ENCODE assay signal across 24 mouse cellular contexts in genomic region chr2:167074587-167074986, GRCm38 (mm10).
"Had no signal": no experiment of that assay in that cellular context is flagged by ENCODE, and none has a peak within 500 bp of the region (broad histone marks: within the 10 kb centered on the region; RNA-seq: fewer than 3 reads in every experiment).

No protein-coding gene starts in this region.

- H3K4me2 ChIP-seq: heart, embryonic 12.5 days; hindbrain, embryonic 12.5 days; hindbrain, embryonic 14.5 days; intestine, embryonic 15.5 days; limb, embryonic 13.5 days; limb, embryonic 15.5 days; liver, embryonic 12.5 days had no signal

- H3K9ac ChIP-seq: heart, embryonic 12.5 days; hindbrain, embryonic 12.5 days; hindbrain, embryonic 14.5 days; intestine, embryonic 15.5 days; limb, embryonic 13.5 days; limb, embryonic 15.5 days; liver, embryonic 12.5 days had no signal

- H3K4me3 ChIP-seq: gastrocnemius, adult 2 months; heart, embryonic 10.5 days; heart, embryonic 12.5 days; hindbrain, embryonic 10.5 days; hindbrain, embryonic 12.5 days; intestine, embryonic 15.5 days; layer of hippocampus, adult 2 months; left cerebral cortex, adult 2 months; limb, embryonic 13.5 days; limb, embryonic 15.5 days; liver, embryonic 12.5 days had no signal

- ATAC-seq: hindbrain, embryonic 16.5 days; intestine, embryonic 15.5 days; intestine, postnatal 0 days; liver, embryonic 12.5 days had no signal

- H3K36me3 ChIP-seq: heart, embryonic 10.5 days; heart, embryonic 12.5 days; hindbrain, embryonic 10.5 days; hindbrain, embryonic 12.5 days; intestine, embryonic 15.5 days; limb, embryonic 13.5 days; limb, embryonic 15.5 days; liver, embryonic 12.5 days had no signal

- H3K27me3 ChIP-seq: hindbrain, embryonic 12.5 days; intestine, embryonic 15.5 days; limb, embryonic 13.5 days; limb, embryonic 15.5 days had no signal

- H3K27ac ChIP-seq: gastrocnemius, adult 2 months; heart, embryonic 10.5 days; hindbrain, embryonic 10.5 days; hindbrain, embryonic 12.5 days; hindbrain, embryonic 14.5 days; intestine, embryonic 15.5 days; layer of hippocampus, adult 2 months; left cerebral cortex, adult 2 months; limb, embryonic 13.5 days; limb, embryonic 15.5 days; liver, embryonic 12.5 days had no signal

- DNase-seq: gastrocnemius, adult 2 months; gastrocnemius, postnatal 10 days; gastrocnemius, postnatal 25 days; heart, adult 18-20 months; heart, postnatal 10 days; heart, postnatal 4 days; kidney, adult 18-20 months; kidney, adult 8-10 months; kidney, postnatal 10 days; kidney, postnatal 25 days; kidney, postnatal 4 days had no signal

- H3K9me3 ChIP-seq: heart, embryonic 10.5 days; heart, embryonic 12.5 days; hindbrain, embryonic 10.5 days; hindbrain, embryonic 12.5 days; intestine, embryonic 15.5 days; limb, embryonic 13.5 days; limb, embryonic 15.5 days; liver, embryonic 12.5 days had no signal
